Mouse (Mus musculus) heart, postnatal 0 days (tissue): ENCODE results near the gene M1ap. TPM values are rescaled to one million over a fixed set of nuclear protein-coding genes. Genes with fewer than 3 reads are reported as not detected.

Source experiments
- ATAC-seq: fragments of 200-750 bp; cut with Nextera tagmentation; 2 replicates; pipeline ENCODE4 v1.8.0; 2017; ENCODE audit warnings: low read depth, moderate number of reproducible peaks, moderate library complexity; ENCODE audit not compliant: insufficient read depth
- DNase-seq: peaks from one replicate; pipeline ENCODE4 v3.0.0-alpha.2; 2016; ENCODE audit warnings: low spot score
- H3K27ac ChIP-seq: fragments of 300-500 bp; sonication (generic); 2 replicates; pipeline ENCODE4 v1.5.1; 2014; ENCODE audit warnings: low read depth, mild to moderate bottlenecking
- H3K27me3 ChIP-seq: fragments of 300-500 bp; sonication (generic); 2 replicates; pipeline ENCODE4 v1.6.1; 2014; ENCODE audit warnings: low read length, mixed read lengths; ENCODE audit not compliant: control insufficient read depth, insufficient read depth
- H3K36me3 ChIP-seq: fragments of 300-500 bp; sonication (generic); replicated peaks from 2 replicates; pipeline ENCODE4 v1.6.1; 2014; ENCODE audit warnings: low read length, mixed read lengths; ENCODE audit not compliant: control insufficient read depth, insufficient read depth
- H3K4me1 ChIP-seq: fragments of 300-500 bp; sonication (generic); 2 replicates; pipeline ENCODE4 v1.6.1; 2014; ENCODE audit warnings: antibody characterized with exemption; ENCODE audit not compliant: control insufficient read depth, insufficient read depth
- H3K4me2 ChIP-seq: fragments of 300-500 bp; sonication (generic); 2 replicates; pipeline ENCODE4 v1.6.1; 2014; ENCODE audit warnings: low read depth, mild to moderate bottlenecking, low read length, moderate library complexity
- H3K4me3 ChIP-seq: fragments of 300-500 bp; sonication (generic); 2 replicates; pipeline ENCODE4 v1.5.1; 2014; ENCODE audit warnings: low read depth, low read length
- H3K9ac ChIP-seq: fragments of 300-500 bp; sonication (generic); replicated peaks from 2 replicates; pipeline ENCODE4 v1.6.1; 2014; ENCODE audit warnings: low read depth, low read length, mixed read lengths
- H3K9me3 ChIP-seq: fragments of 300-500 bp; sonication (generic); replicated peaks from 2 replicates; pipeline ENCODE4 v1.6.1; 2016; ENCODE audit warnings: low read length; ENCODE audit not compliant: control insufficient read depth
- CTCF ChIP-seq: IDR thresholded peaks from 2 replicates; pipeline ENCODE4 v1.5.1; 2016; ENCODE audit warnings: antibody characterized with exemption, control low read depth, low read depth
- EP300 ChIP-seq: IDR thresholded peaks from 2 replicates; pipeline ENCODE4 v1.6.1; 2016; ENCODE audit warnings: antibody characterized with exemption, low read depth
- WGBS: fragments of 180-500 bp; shearing (Covaris S2); extraction: QIAGEN DNeasy Blood & Tissue Kit; methylation state at CpG from one replicate; pipeline ENCODE4 v1.1.7; 2014; 5-methylcytosine and 5-hydroxymethylcytosine counted together
- polyA plus RNA-seq: library from polyadenylated mRNA; unstranded; fragments of >200 nt; fragmentation: Nextera tagmentation; extraction: Ambion mirVana; gene quantifications from 2 replicates; pipeline ENCODE4 v1.2.1, GENCODE M21; 2015
- total RNA-seq: library from RNA; depleted of rRNA; stranded (reverse); fragments of >200 nt; gene quantifications from 2 replicates; pipeline ENCODE4 v1.2.3, GENCODE M21; 2014; ENCODE audit warnings: low replicate concordance

M1ap gene
- total and polyA plus RNA-seq, 2 experiments from 2014 or later: 0.75 TPM; not detected in 1

- DNase-seq (no peak), ATAC-seq (no peak)
- Histone ChIP-seq H3K9me3 (no peaks in the 10 kb centered on the region), H3K27ac (no peak overlapping the region), H3K27me3 (peaks cover 33% of the 10 kb centered on the region), H3K4me3 (no peak overlapping the region), H3K9ac (no peak overlapping the region), H3K4me2 (no peak overlapping the region), H3K36me3 (peaks cover 14% of the 10 kb centered on the region), H3K4me1 (peaks cover 8% of the 10 kb centered on the region)
- TF ChIP-seq EP300 (no peak), CTCF (no peak)
- WGBS: 71% methylated on average over 2 of the region's 2 CpGs
Observed at GRCm38 (mm10) chr6:83058725-83059124, 112.0 kb downstream of the M1ap start.

GRCm38 (mm10) chr6:83065995-83066394 lies 119.3 kb downstream of the M1ap start:
- Histone ChIP-seq H3K4me3 (no peak overlapping the region), H3K9me3 (no peaks in the 10 kb centered on the region), H3K27me3 (peaks cover 97% of the 10 kb centered on the region), H3K9ac (no peak overlapping the region), H3K27ac (no peak overlapping the region), H3K4me1 (peaks cover 3% of the 10 kb centered on the region; the same call in 1 of the 2 replicates), H3K36me3 (no peaks in the 10 kb centered on the region), H3K4me2 (no peak overlapping the region)
- no peak for TF ChIP-seq CTCF
- no peak for TF ChIP-seq EP300
- no peak for DNase-seq
- no peak for ATAC-seq
- WGBS: 40% methylated on average over 8 of the region's 8 CpGs

DNA sequence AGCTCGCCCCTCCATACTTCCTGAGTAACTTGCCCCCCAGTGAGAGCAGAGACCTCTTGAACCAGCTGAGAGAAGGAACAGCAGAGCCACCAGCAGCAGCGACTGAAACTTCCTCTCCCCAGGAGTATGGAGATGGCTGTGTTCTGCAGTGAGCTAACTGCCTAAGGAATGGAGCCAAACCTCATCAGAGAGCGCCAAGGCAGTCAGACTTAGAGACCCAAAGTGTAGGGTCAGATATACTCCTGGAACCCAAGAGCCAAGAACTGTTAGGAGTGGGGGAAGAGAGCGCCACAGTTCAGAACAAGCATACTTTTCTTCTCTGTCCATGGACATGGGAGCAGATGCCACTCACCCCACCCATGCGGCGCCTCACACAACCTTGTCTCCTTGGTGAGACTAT lies 119.7 kb downstream of the M1ap start:
- Histone ChIP-seq H3K9me3 (no peaks in the 10 kb centered on the region), H3K27ac (no peak overlapping the region), H3K36me3 (no peaks in the 10 kb centered on the region), H3K4me3 (no peak overlapping the region), H3K4me2 (no peak overlapping the region), H3K9ac (no peak overlapping the region), H3K27me3 (peaks cover 98% of the 10 kb centered on the region), H3K4me1 (peaks cover 3% of the 10 kb centered on the region; the same call in 1 of the 2 replicates)
- 29% methylated on average over 6 of the region's 6 CpGs for WGBS
- DNase-seq: no peak
- ATAC-seq: no peak
- TF ChIP-seq EP300: no peak

DNA sequence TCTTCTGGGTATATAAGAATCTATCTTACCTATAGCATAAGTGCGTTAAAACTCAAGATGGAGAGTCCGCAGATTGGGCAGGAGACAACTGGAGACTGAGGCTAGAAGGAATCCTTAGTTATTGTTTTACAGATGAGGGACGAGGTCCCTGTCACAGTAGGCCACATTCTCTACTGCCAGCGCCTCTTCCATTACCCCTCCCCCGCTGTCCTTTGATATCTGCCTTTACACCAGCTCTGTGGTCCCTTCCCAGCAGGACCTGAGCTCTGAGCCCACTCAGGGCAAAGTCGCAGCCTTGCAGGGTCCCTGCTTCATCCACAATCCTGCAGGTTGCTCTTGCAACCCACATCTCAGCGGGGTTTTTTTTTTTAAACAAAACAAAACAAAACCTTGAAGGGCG lies 121.5 kb downstream of the M1ap start:
- H3K27ac ChIP-seq: no peak overlapping the region
- ATAC-seq: no peak
- TF ChIP-seq CTCF (no peak), EP300 (no peak)
- H3K4me3 ChIP-seq: peak overlapping the region; percentile 35
- H3K27me3 ChIP-seq: peaks cover 98% of the 10 kb centered on the region
- no peak for DNase-seq
- H3K9ac ChIP-seq: no peak overlapping the region
- no peaks in the 10 kb centered on the region for H3K36me3 ChIP-seq
- no peaks in the 10 kb centered on the region for H3K9me3 ChIP-seq
- 12% methylated on average over 8 of the region's 8 CpGs for WGBS
- H3K4me1 ChIP-seq: peaks cover 3% of the 10 kb centered on the region; the same call in 1 of the 2 replicates
- peak overlapping the region; percentile 41; the same call in 1 of the 2 replicates for H3K4me2 ChIP-seq

DNA sequence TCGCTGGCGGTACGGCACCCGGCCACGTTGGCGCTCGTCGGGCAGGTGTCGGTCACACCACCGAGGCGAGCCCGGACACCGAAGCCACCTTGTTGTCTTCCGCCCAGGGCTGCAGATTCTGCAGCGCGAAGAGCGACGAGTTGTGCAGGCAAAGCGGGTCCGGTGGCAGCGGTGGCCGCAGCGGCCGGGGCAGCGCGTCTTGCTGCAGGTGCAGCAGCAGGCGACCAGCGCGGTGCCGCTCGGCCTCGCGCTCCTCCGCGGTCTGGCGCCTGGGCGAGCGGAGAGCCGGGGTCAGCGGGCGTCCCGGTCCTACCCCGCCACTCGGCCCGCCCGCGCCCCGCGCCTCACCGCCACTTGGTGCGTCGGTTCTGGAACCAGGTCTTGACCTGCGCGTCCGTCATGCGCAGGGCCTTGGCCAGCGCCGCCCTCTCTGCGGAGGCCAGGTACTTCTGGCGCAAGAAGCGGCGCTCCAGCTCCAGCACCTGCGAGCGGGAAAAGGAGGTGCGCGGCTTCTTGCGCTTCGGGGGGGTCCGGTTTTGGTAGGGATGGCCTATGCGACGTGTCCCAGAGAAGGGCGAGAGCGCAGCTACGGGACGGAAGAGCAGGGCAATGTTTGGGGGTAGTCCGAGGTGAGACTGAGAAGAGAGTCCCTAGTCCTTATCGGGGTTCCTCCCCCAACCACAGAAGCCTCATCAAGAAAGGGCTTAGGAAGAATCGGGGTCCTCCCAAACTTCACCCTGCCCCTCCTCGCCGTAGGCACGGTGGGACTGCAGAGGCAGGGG lies 122.2 kb downstream of the M1ap start:
- H3K27ac ChIP-seq: no peak overlapping the region
- peaks cover 3% of the 10 kb centered on the region; the same call in 1 of the 2 replicates for H3K4me1 ChIP-seq
- 2% methylated on average over 56 of the region's 81 CpGs for WGBS
- H3K27me3 ChIP-seq: peaks cover 97% of the 10 kb centered on the region
- peak overlapping the region; percentile 35 for H3K4me3 ChIP-seq
- no peaks in the 10 kb centered on the region for H3K36me3 ChIP-seq
- no peaks in the 10 kb centered on the region for H3K9me3 ChIP-seq
- DNase-seq: no peak
- TF ChIP-seq CTCF (no peak), EP300 (no peak)
- H3K9ac ChIP-seq: no peak overlapping the region
- no peak for ATAC-seq
- H3K4me2 ChIP-seq: peak overlapping the region; percentile 41
